Mouse (Mus musculus) cerebellum, postnatal 25 days (tissue): Measurements from ENCODE around the gene Tmem41a.

ENCODE experiments used
- DNase-seq, 2 experiments: peaks; one replicate each; pipeline ENCODE4 v3.0.0; 2021; ENCODE audit warnings: mixed read lengths in 2 of 2

The Tmem41a gene

DNA sequence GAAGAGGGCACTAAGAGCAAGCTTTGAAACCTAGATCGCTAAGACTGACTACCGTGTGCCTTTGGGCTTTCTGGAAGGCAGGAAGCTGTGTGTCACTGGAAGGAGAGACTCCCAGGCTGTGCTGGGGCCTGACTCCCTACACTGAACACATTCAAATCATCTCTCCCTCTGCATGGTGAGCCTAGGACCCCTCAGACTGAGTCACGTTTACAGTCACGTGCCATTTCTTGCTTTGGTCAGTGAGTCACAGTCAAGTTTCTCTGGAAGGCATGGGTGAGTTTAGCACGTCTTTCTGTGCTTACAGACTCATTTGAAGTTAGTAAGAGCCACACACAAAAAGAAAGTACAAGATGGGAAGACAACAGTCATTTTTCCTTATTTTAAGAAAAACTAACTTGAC is 46.1 kb downstream of the Tmem41a start:
- no peak for DNase-seq

DNA sequence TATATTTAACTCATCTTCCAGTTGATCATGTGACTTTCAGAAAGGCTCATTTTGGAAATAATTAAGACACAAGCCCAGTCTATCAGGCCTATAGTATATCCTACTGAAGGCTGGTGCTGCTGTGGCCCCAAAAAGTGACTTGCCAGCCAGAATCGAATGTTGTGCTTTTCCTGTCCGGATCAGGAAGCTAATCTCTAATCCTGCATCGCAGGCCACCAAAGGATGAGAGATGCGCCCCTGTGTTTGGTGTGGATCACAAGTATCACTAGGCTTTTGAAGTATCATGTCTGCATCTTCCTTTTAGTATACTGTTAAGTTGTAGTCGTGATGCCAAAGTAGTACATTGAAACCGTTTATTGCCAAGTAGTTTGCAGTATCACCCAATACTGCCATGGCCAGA is 53.5 kb downstream of the Tmem41a start:
- DNase-seq, result no peak

DNA sequence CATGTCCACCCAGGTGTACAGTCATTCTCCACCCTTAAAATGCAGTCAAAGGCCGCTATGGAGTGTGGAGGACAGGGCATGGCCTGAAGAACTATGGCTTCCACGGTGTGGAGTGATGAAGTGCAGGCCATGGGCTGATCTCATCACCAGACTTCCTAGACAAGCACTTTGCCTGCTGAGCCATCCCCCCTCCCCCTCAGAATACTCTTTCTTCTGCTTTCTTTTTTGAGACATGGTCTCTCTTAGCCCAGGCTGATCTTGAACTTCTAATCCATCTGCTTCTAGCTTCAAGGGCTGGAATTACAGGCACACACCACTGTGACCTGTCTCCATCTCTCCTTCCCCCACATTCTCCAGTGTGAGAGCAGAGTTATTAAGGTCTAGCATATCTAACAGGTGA is 59.8 kb downstream of the Tmem41a start:
- no peak for DNase-seq
